Mouse (Mus musculus) neutrophil, adult 65 days (primary cell): ENCODE measurements around the gene Fbxl14. TPM values are rescaled to one million over a fixed set of nuclear protein-coding genes. Genes with fewer than 3 reads are reported as not detected.

ENCODE experiments used
- total RNA-seq: library from RNA; stranded (reverse); gene quantifications from 2 replicates; pipeline ENCODE4 v1.2.4, GENCODE M21; 2023

Fbxl14 gene
- total RNA-seq = 74.8 and 81.5 TPM in 2 replicates

GRCm38 (mm10) chr6:119479343-119479875, at the start of gene Fbxl14:
Gene Fbxl14 (plus strand): TSS chr6:119479668.

Other genes starting within 250 kb of the Fbxl14 start
- not detected in 2 replicates for gene Cacna2d4, start 243.1 kb upstream of the Fbxl14 start, total RNA-seq
- not detected in 2 replicates for gene Lrtm2, start 148.9 kb upstream of the Fbxl14 start, total RNA-seq
- 67.5 and 74.3 TPM in 2 replicates for gene Adipor2, start 62.0 kb upstream of the Fbxl14 start, total RNA-seq
- gene Wnt5b, start 64.7 kb downstream of the Fbxl14 start, total RNA-seq = not detected in 2 replicates